Mouse (Mus musculus) MEL (cell line): ENCODE measurements around the gene Chl1.

ENCODE experiments used
- BHLHE40 ChIP-seq: IDR thresholded peaks from 2 replicates; pipeline ENCODE4 v1.6.1; 2012; ENCODE audit warnings: low read depth, mild to moderate bottlenecking, inconsistent platforms, low read length, improper control_type of control experiment, borderline replicate concordance
- CHD1 ChIP-seq: IDR thresholded peaks from 2 replicates; pipeline ENCODE4 v1.6.1; 2012; ENCODE audit warnings: low read depth, mild to moderate bottlenecking, inconsistent platforms, low read length, improper control_type of control experiment
- CTCF ChIP-seq, 3 experiments: IDR thresholded peaks in 2 of 3; conservative IDR thresholded peaks in 1 of 3; 2 replicates each; pipeline ENCODE4 v1.5.1; 2011 to 2012; ENCODE audit warnings: low read length in 3 of 3, low read depth in 2 of 3, mild to moderate bottlenecking in 2 of 3, improper control_type of control experiment in 1 of 3, inconsistent platforms in 1 of 3, mixed read lengths in 1 of 3, moderate library complexity in 1 of 3; ENCODE audit not compliant: control insufficient read depth in 1 of 3, insufficient read depth in 1 of 3, poor library complexity in 1 of 3, severe bottlenecking in 1 of 3
- E2F4 ChIP-seq: IDR thresholded peaks from 2 replicates; pipeline ENCODE4 v1.6.1; 2011; ENCODE audit warnings: low read depth, low read length, improper control_type of control experiment, borderline replicate concordance
- EP300 ChIP-seq, 2 experiments: IDR thresholded peaks; 2 replicates each; pipeline ENCODE4 v1.6.1; 2011; ENCODE audit warnings: improper control_type of control experiment in 2 of 2, low read length in 2 of 2, low read depth in 1 of 2, mild to moderate bottlenecking in 1 of 2
- ETS1 ChIP-seq: IDR thresholded peaks from 2 replicates; pipeline ENCODE4 v1.6.1; 2012; ENCODE audit warnings: low read depth, mild to moderate bottlenecking, inconsistent platforms, low read length, improper control_type of control experiment, moderate library complexity
- MAX ChIP-seq: IDR thresholded peaks from 2 replicates; pipeline ENCODE4 v1.6.1; 2011; ENCODE audit warnings: low read length, improper control_type of control experiment
- MEF2A ChIP-seq: IDR thresholded peaks from 2 replicates; pipeline ENCODE4 v1.6.1; 2014; ENCODE audit warnings: low read depth, mild to moderate bottlenecking, inconsistent platforms, low read length, improper control_type of control experiment; ENCODE audit not compliant: poor library complexity, insufficient replicate concordance, severe bottlenecking; ENCODE audit errors: extremely low read depth
- MXI1 ChIP-seq: IDR thresholded peaks from 2 replicates; pipeline ENCODE4 v1.6.1; 2011; ENCODE audit warnings: mild to moderate bottlenecking, low read depth, low read length, improper control_type of control experiment
- POLR2A ChIP-seq, 2 experiments: IDR thresholded peaks; 2 replicates each; pipeline ENCODE4 v1.6.1; 2011 to 2012; ENCODE audit warnings: low read length in 2 of 2, mild to moderate bottlenecking in 2 of 2, control low read depth in 1 of 2, improper control_type of control experiment in 1 of 2, low read depth in 1 of 2, moderate library complexity in 1 of 2; ENCODE audit not compliant: control insufficient read depth in 1 of 2, insufficient read depth in 1 of 2, poor library complexity in 1 of 2
- UBTF ChIP-seq: IDR thresholded peaks from 2 replicates; pipeline ENCODE4 v1.6.1; 2012; ENCODE audit warnings: low read depth, mild to moderate bottlenecking, inconsistent platforms, low read length, improper control_type of control experiment, moderate library complexity, borderline replicate concordance; ENCODE audit not compliant: insufficient read depth
- USF1 ChIP-seq: IDR thresholded peaks from 2 replicates; pipeline ENCODE4 v1.6.1; 2014; ENCODE audit warnings: low read depth, mild to moderate bottlenecking, inconsistent platforms, low read length, improper control_type of control experiment, moderate library complexity
- ZC3H11A ChIP-seq: IDR thresholded peaks from 2 replicates; pipeline ENCODE4 v1.6.1; 2012; ENCODE audit warnings: low read depth, mild to moderate bottlenecking, inconsistent platforms, low read length, improper control_type of control experiment
- ZNF384 ChIP-seq: IDR thresholded peaks from 2 replicates; pipeline ENCODE4 v1.6.1; 2012; ENCODE audit warnings: low read depth, mild to moderate bottlenecking, inconsistent platforms, low read length, improper control_type of control experiment

- TF ChIP-seq CTCF (IDR thresholded peaks at IDR 0.05 in 2 of 3, conservative IDR thresholded peaks at IDR 0.05 in 1 of 3; ENCODE audit: control insufficient read depth in 1 of 3, insufficient read depth in 1 of 3, low read depth in 2 of 3, low read length in 3 of 3, poor library complexity in 1 of 3, severe bottlenecking in 1 of 3) (no peak), CHD1 (no peak), ETS1 (no peak), BHLHE40 (no peak), UBTF (no peak), ZC3H11A (no peak), EP300 (IDR thresholded peaks at IDR 0.05; ENCODE audit: low read depth in 1 of 2, low read length in 2 of 2) (no peak), MAX (no peak), USF1 (no peak), ZNF384 (no peak), POLR2A (IDR thresholded peaks at IDR 0.05; ENCODE audit: control insufficient read depth in 1 of 2, insufficient read depth in 1 of 2, low read depth in 1 of 2, low read length in 2 of 2, poor library complexity in 1 of 2) (no peak), E2F4 (no peak), MEF2A (no peak), MXI1 (no peak)
Observed at GRCm38 (mm10) chr6:103526945-103527777, 16.8 kb downstream of the Chl1 start.
